Comparison of ENCODE assay signal across 8 mouse cellular contexts in the genomic region with DNA sequence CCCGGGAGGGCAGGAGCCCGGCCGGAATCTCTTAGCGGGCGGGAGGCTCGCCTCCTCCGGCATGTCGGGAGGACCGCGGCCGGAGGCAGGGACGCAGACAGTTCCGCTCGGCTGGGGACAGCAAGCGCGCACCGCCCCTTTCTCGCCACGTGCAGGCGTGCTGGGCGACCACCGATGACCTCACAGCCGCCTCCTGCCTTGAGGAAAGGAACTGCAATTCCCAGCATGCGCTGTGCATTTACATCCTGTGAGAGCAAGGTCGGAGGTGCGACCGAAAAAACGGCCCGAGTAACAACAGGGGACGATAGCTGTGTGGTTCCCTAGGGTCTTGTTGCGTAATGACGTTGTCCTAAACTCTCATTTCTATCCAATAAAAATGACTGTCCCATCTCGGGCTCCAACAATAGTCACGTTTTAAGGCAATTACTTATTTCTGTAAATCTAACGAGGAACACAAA. TPM values are rescaled to one million over a fixed set of nuclear protein-coding genes. Genes with fewer than 3 reads are reported as not detected.
DNase-seq lines count a peak whose midpoint lies in the region; ATAC-seq and TF ChIP-seq lines count a peak whose summit lies in the region.

A gene (minus strand): TSS at position 122 of the 458 bp plus-strand sequence.

- H3K9ac ChIP-seq in embryonic facial prominence, embryonic 13.5 days = peak within 1 kb of the TSS; percentile 83
- peak within 1 kb of the TSS; percentile 71 for H3K9ac ChIP-seq in limb, embryonic 12.5 days (replicated peaks)
- H3K9ac ChIP-seq in midbrain, embryonic 15.5 days = peak within 1 kb of the TSS; percentile 83

- ATAC-seq in embryonic facial prominence, embryonic 13.5 days (ENCODE audit: insufficient number of reproducible peaks, insufficient read depth, low FRiP score, low TSS enrichment, low read depth) = peak; percentile 96
- peak; percentile 97 for ATAC-seq in limb, embryonic 12.5 days (ENCODE audit: insufficient number of reproducible peaks, insufficient read depth, low FRiP score, low TSS enrichment, low read depth)
- peak; percentile 98 for ATAC-seq in midbrain, embryonic 15.5 days (replicated peaks)

- H3K4me2 ChIP-seq in embryonic facial prominence, embryonic 13.5 days = peak within 1 kb of the TSS; percentile 92
- peak within 1 kb of the TSS; percentile 92 for H3K4me2 ChIP-seq in limb, embryonic 12.5 days
- peak within 1 kb of the TSS; percentile 91 for H3K4me2 ChIP-seq in midbrain, embryonic 15.5 days

- peak; percentile 96 for DNase-seq in 3134 (ENCODE audit: extremely low read depth, insufficient read length, low spot score)
- peak; percentile 97 for DNase-seq in adrenal gland, postnatal 36 days
- DNase-seq in heart, adult 18-20 months = peak; percentile 97 to 98
- DNase-seq in kidney, adult 2 months = peak; percentile 98
- DNase-seq in spleen, adult 2 months (ENCODE audit: low read depth in 1 of 2, low spot score in 2 of 2) = peak; percentile 95 to 98

- peak within 1 kb of the TSS; percentile 76 for H3K27ac ChIP-seq in embryonic facial prominence, embryonic 13.5 days
- H3K27ac ChIP-seq in kidney, adult 2 months (ENCODE audit: insufficient read depth, low read depth, low read length) = no peak within 1 kb of the TSS
- H3K27ac ChIP-seq in limb, embryonic 12.5 days = peak within 1 kb of the TSS; percentile 77
- H3K27ac ChIP-seq in midbrain, embryonic 15.5 days = peak within 1 kb of the TSS; percentile 84
- peak within 1 kb of the TSS; percentile 37 for H3K27ac ChIP-seq in spleen, adult 2 months (ENCODE audit: insufficient read depth, low read length)

- peaks cover 17% of the 10 kb centered on the region for H3K4me1 ChIP-seq in embryonic facial prominence, embryonic 13.5 days
- H3K4me1 ChIP-seq in kidney, adult 2 months (ENCODE audit: control insufficient read depth, insufficient read depth, low read length) = peaks cover 3% of the 10 kb centered on the region; the same call in 1 of the 2 replicates
- peaks cover 12% of the 10 kb centered on the region for H3K4me1 ChIP-seq in limb, embryonic 12.5 days (replicated peaks)
- H3K4me1 ChIP-seq in midbrain, embryonic 15.5 days = peaks cover 22% of the 10 kb centered on the region
- H3K4me1 ChIP-seq in spleen, adult 2 months (ENCODE audit: control insufficient read depth, insufficient read depth, insufficient read length) = no peaks in the 10 kb centered on the region; the same call in none of the 2 replicates

- H3K4me3 ChIP-seq in embryonic facial prominence, embryonic 13.5 days = peak within 1 kb of the TSS; percentile 97
- H3K4me3 ChIP-seq in kidney, adult 2 months (ENCODE audit: insufficient read depth, low read depth, low read length) = peak within 1 kb of the TSS; percentile 69
- H3K4me3 ChIP-seq in limb, embryonic 12.5 days (replicated peaks) = peak within 1 kb of the TSS; percentile 90
- H3K4me3 ChIP-seq in midbrain, embryonic 15.5 days = peak within 1 kb of the TSS; percentile 100
- peak within 1 kb of the TSS; percentile 81 for H3K4me3 ChIP-seq in spleen, adult 2 months (ENCODE audit: extremely low read depth, insufficient read depth, insufficient read length)

- peak; percentile 28; the same call in 1 of the 2 replicates for TF ChIP-seq CTCF in kidney, adult 2 months (conservative IDR thresholded peaks at IDR 0.05; ENCODE audit: insufficient read depth, insufficient read length, low read depth, low read length)
- TF ChIP-seq CTCF in spleen, adult 2 months (IDR thresholded peaks at IDR 0.05; ENCODE audit: extremely low read depth, insufficient read depth, insufficient read length, insufficient replicate concordance) = no peak

- H3K36me3 ChIP-seq in embryonic facial prominence, embryonic 13.5 days = peaks cover 38% of the 10 kb centered on the region
- no peaks in the 10 kb centered on the region; the same call in 1 of the 2 replicates for H3K36me3 ChIP-seq in kidney, adult 2 months (ENCODE audit: control insufficient read depth, insufficient read depth, low read length)
- H3K36me3 ChIP-seq in limb, embryonic 12.5 days = peaks cover 37% of the 10 kb centered on the region
- H3K36me3 ChIP-seq in midbrain, embryonic 15.5 days (replicated peaks) = peaks cover 13% of the 10 kb centered on the region
- H3K36me3 ChIP-seq in spleen, adult 2 months (ENCODE audit: control insufficient read depth, insufficient read depth, low read length) = peaks cover 11% of the 10 kb centered on the region

- TF ChIP-seq POLR2A in kidney, adult 2 months (IDR thresholded peaks at IDR 0.05; ENCODE audit: low read depth, low read length) = peak; percentile 4
- no peak; the same call in 1 of the 2 replicates for TF ChIP-seq POLR2A in spleen, adult 2 months (IDR thresholded peaks at IDR 0.05; ENCODE audit: low read depth, low read length)

- no peaks in the 10 kb centered on the region for H3K9me3 ChIP-seq in embryonic facial prominence, embryonic 13.5 days
- H3K9me3 ChIP-seq in limb, embryonic 12.5 days = no peaks in the 10 kb centered on the region
- no peaks in the 10 kb centered on the region for H3K9me3 ChIP-seq in midbrain, embryonic 15.5 days

- no peaks in the 10 kb centered on the region for H3K27me3 ChIP-seq in embryonic facial prominence, embryonic 13.5 days
- H3K27me3 ChIP-seq in kidney, adult 2 months (replicated peaks; ENCODE audit: control insufficient read depth, insufficient read depth, low read length) = no peaks in the 10 kb centered on the region
- no peaks in the 10 kb centered on the region for H3K27me3 ChIP-seq in limb, embryonic 12.5 days
- no peaks in the 10 kb centered on the region for H3K27me3 ChIP-seq in midbrain, embryonic 15.5 days (replicated peaks)
- no peaks in the 10 kb centered on the region for H3K27me3 ChIP-seq in spleen, adult 2 months (ENCODE audit: control insufficient read depth, insufficient read depth, low read length)

- WGBS in embryonic facial prominence, embryonic 13.5 days = 0% methylated on average over 35 of the region's 35 CpGs
- WGBS in kidney, adult 2 months = under 1% methylated on average over 35 of the region's 35 CpGs
- WGBS in limb, embryonic 12.5 days = under 1% methylated on average over 35 of the region's 35 CpGs
- WGBS in midbrain, embryonic 15.5 days = 0% methylated on average over 35 of the region's 35 CpGs
- WGBS in spleen, adult 2 months = under 1% methylated on average over 35 of the region's 35 CpGs

RNA-seq across cellular contexts. Expression of the gene that starts here (rescaled TPM):
- 10 to 100 TPM; 28.4 to 31.4 TPM for total RNA-seq in adrenal gland, postnatal 36 days (2021)
- polyA plus RNA-seq in embryonic facial prominence, embryonic 13.5 days (2015; fragmentation: Nextera tagmentation; extraction: Ambion mirVana) = 18.3 and 20.6 TPM in 2 replicates
- 1 to 10 TPM; 8.1 to 8.4 TPM for total RNA-seq in heart, adult 18-20 months (2021)
- 14.9 and 21.7 TPM in 2 replicates for polyA plus RNA-seq in kidney, adult 2 months (2012; rRNA removed)
- polyA plus RNA-seq in limb, embryonic 12.5 days (2016; fragmentation: Nextera tagmentation; extraction: Ambion mirVana) = 28.2 and 29.4 TPM in 2 replicates
- polyA plus RNA-seq in midbrain, embryonic 15.5 days (2015; fragmentation: Nextera tagmentation; extraction: Ambion mirVana) = 15.3 and 16.2 TPM in 2 replicates
- polyA plus RNA-seq in spleen, adult 2 months (2012; rRNA removed) = 20.3 and 24.6 TPM in 2 replicates
